ENCODE assay signal across 9 mouse cellular contexts in the genomic region with DNA sequence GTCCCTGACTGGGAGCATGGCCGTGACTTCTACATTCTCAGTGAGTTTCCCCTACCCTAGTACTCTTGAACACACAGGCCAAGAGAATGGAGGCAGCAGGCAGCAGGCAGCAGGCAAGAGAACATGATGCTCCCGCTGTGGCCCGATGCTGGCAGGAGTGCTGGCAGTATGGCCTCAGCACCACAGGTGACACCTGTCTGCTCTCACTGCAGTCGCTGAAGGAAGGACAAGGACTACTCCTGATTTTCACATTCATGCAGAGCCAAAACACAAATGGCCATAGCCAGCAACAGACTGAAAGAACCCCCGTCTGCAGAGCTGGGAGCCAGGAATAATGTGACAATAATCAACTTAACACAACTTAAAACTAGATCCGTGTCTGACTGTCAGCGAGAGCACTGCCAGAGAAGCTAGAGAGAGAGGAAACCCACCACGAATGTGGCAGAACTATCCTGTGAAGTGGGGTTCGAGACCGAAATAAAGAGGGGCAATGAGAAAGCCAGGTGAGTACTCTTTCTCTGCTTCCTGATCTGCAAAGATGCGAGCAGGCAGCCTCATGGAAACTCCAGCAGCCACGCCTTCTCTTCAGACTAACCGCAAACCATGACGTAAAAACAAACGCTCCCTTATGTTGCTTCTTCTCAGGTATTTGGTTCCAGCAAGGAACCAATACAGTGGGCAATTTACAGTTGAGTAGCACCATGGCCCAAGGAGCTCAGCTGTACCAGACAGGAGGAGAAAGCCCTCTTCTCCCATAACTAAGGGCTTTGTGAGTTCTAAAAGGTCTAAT. TPM values are rescaled to one million over a fixed set of nuclear protein-coding genes. Genes with fewer than 3 reads are reported as not detected.
DNase-seq lines count a peak whose midpoint lies in the region; ATAC-seq and TF ChIP-seq lines count a peak whose summit lies in the region.
"Had no signal": no experiment of that assay in that cellular context is flagged by ENCODE, and none has a peak within 500 bp of the region (broad histone marks: within the 10 kb centered on the region; RNA-seq: fewer than 3 reads in every experiment).

No protein-coding gene starts in this region.

- no peak overlapping the region for H3K4me3 ChIP-seq in intestine, embryonic 15.5 days (replicated peaks)
- H3K4me3 ChIP-seq in intestine, postnatal 0 days (ENCODE audit: low read depth, low read length) = no peak overlapping the region
- H3K4me3 ChIP-seq in hindbrain, embryonic 13.5 days = no peak overlapping the region
- H3K4me3 ChIP-seq in neural tube, embryonic 14.5 days (ENCODE audit: low read depth, low read length) = no peak overlapping the region

- peak overlapping the region; percentile 40; the same call in 1 of the 2 replicates for H3K27ac ChIP-seq in intestine, embryonic 15.5 days
- no peak overlapping the region for H3K27ac ChIP-seq in intestine, postnatal 0 days (ENCODE audit: low read depth, low read length)
- peak overlapping the region; percentile 83 for H3K27ac ChIP-seq in hindbrain, embryonic 13.5 days
- H3K27ac ChIP-seq in neural tube, embryonic 14.5 days (ENCODE audit: low read depth, low read length) = peak overlapping the region; percentile 64

- TF ChIP-seq CTCF in intestine, postnatal 0 days (IDR thresholded peaks at IDR 0.05; ENCODE audit: low read depth) = no peak

- H3K9me3 ChIP-seq in intestine, embryonic 15.5 days = no peaks in the 10 kb centered on the region
- H3K9me3 ChIP-seq in intestine, postnatal 0 days (ENCODE audit: control insufficient read depth) = no peaks in the 10 kb centered on the region
- no peaks in the 10 kb centered on the region for H3K9me3 ChIP-seq in hindbrain, embryonic 13.5 days
- H3K9me3 ChIP-seq in neural tube, embryonic 14.5 days (ENCODE audit: control insufficient read depth, low read length) = no peaks in the 10 kb centered on the region

- H3K36me3 ChIP-seq in intestine, embryonic 15.5 days = peaks cover 5% of the 10 kb centered on the region; the same call in 1 of the 2 replicates
- H3K36me3 ChIP-seq in intestine, postnatal 0 days (ENCODE audit: control insufficient read depth, insufficient read depth) = peaks cover 14% of the 10 kb centered on the region
- peaks cover 61% of the 10 kb centered on the region for H3K36me3 ChIP-seq in hindbrain, embryonic 13.5 days
- peaks cover 46% of the 10 kb centered on the region for H3K36me3 ChIP-seq in neural tube, embryonic 14.5 days (ENCODE audit: control insufficient read depth, insufficient read depth, low read length)

- peak; percentile 81 to 82 for DNase-seq in cerebellum, postnatal 36 days
- no peak for DNase-seq in ovary, postnatal 14 days (ENCODE audit: low spot score)
- DNase-seq in testis, postnatal 10 days (ENCODE audit: low spot score) = no peak
- DNase-seq in lung, postnatal 10 days = no peak
- DNase-seq: lung, adult 18-20 months had no signal

- WGBS in intestine, embryonic 15.5 days = 89% methylated on average over 15 of the region's 15 CpGs
- 94% methylated on average over 15 of the region's 15 CpGs for WGBS in intestine, postnatal 0 days
- WGBS in hindbrain, embryonic 13.5 days = 72% methylated on average over 15 of the region's 15 CpGs
- 74% methylated on average over 15 of the region's 15 CpGs for WGBS in neural tube, embryonic 14.5 days

- H3K4me1 ChIP-seq in intestine, embryonic 15.5 days (replicated peaks) = no peaks in the 10 kb centered on the region
- 0 out of 2 replicates have a peak, but pooled peaks cover 7% of the 10 kb centered on the region for H3K4me1 ChIP-seq in intestine, postnatal 0 days (replicated peaks; ENCODE audit: control insufficient read depth, insufficient read depth, low read length)
- peaks cover 24% of the 10 kb centered on the region for H3K4me1 ChIP-seq in hindbrain, embryonic 13.5 days (replicated peaks)
- no peaks in the 10 kb centered on the region; the same call in 1 of the 2 replicates for H3K4me1 ChIP-seq in neural tube, embryonic 14.5 days (ENCODE audit: control insufficient read depth, insufficient read depth, low read length)

- no peak overlapping the region for H3K9ac ChIP-seq in intestine, embryonic 15.5 days
- no peak overlapping the region for H3K9ac ChIP-seq in intestine, postnatal 0 days (ENCODE audit: low read depth, low read length)
- peak overlapping the region; percentile 14; the same call in 1 of the 2 replicates for H3K9ac ChIP-seq in hindbrain, embryonic 13.5 days
- no peak overlapping the region for H3K9ac ChIP-seq in neural tube, embryonic 14.5 days (replicated peaks; ENCODE audit: low read depth, low read length)

- ATAC-seq in intestine, embryonic 15.5 days = no peak
- no peak for ATAC-seq in intestine, postnatal 0 days
- ATAC-seq in hindbrain, embryonic 13.5 days (ENCODE audit: low FRiP score) = no peak
- no peak for ATAC-seq in neural tube, embryonic 14.5 days (ENCODE audit: low read depth)

- H3K27me3 ChIP-seq in intestine, embryonic 15.5 days (replicated peaks) = no peaks in the 10 kb centered on the region
- no peaks in the 10 kb centered on the region for H3K27me3 ChIP-seq in intestine, postnatal 0 days (replicated peaks; ENCODE audit: control insufficient read depth, insufficient read depth, low read length)
- no peaks in the 10 kb centered on the region for H3K27me3 ChIP-seq in hindbrain, embryonic 13.5 days
- H3K27me3 ChIP-seq in neural tube, embryonic 14.5 days (ENCODE audit: control insufficient read depth, insufficient read depth, low read length) = no peaks in the 10 kb centered on the region

- no peak overlapping the region for H3K4me2 ChIP-seq in intestine, embryonic 15.5 days (replicated peaks)
- H3K4me2 ChIP-seq in intestine, postnatal 0 days (replicated peaks; ENCODE audit: low read depth) = no peak overlapping the region
- no peak overlapping the region for H3K4me2 ChIP-seq in hindbrain, embryonic 13.5 days
- H3K4me2 ChIP-seq in neural tube, embryonic 14.5 days (ENCODE audit: low read depth, low read length) = no peak overlapping the region

RNA-seq across cellular contexts. Expression of a gene that starts 50.8 kb away (rescaled TPM):
- 23.3 and 25.5 TPM in 2 replicates for polyA plus RNA-seq in intestine, embryonic 15.5 days (2015; fragmentation: Nextera tagmentation; extraction: Ambion mirVana)
- 15.2 and 18.1 TPM in 2 replicates for polyA plus RNA-seq in intestine, postnatal 0 days (2015; fragmentation: Nextera tagmentation; extraction: Ambion mirVana)
- 155 and 169 TPM in 2 replicates for polyA plus RNA-seq in hindbrain, embryonic 13.5 days (2015; fragmentation: Nextera tagmentation; extraction: Ambion mirVana)
- polyA plus RNA-seq in neural tube, embryonic 14.5 days (2014; fragmentation: Nextera tagmentation; extraction: Ambion mirVana) = 174 and 224 TPM in 2 replicates

Comparison
In these comparisons a context has a peak if more than half of its experiments do, and no peak if none do; other contexts are left out.
1. DNase-seq: peak in cerebellum, postnatal 36 days (2 of 2); none in ovary, postnatal 14 days (single experiment), testis, postnatal 10 days (single experiment) and lung, postnatal 10 days (single experiment).